Mouse (Mus musculus) olfactory bulb, adult 2 months (tissue): ENCODE measurements around the gene Ttc9b.

Source experiments
- CTCF ChIP-seq: fragments of 200-500 bp; IDR thresholded peaks from 2 replicates; pipeline ENCODE4 v1.5.1; 2012; ENCODE audit warnings: low read depth, mild to moderate bottlenecking, low read length, moderate library complexity; ENCODE audit not compliant: insufficient read depth
- POLR2A ChIP-seq: fragments of 200-500 bp; IDR thresholded peaks from 2 replicates; pipeline ENCODE4 v1.6.1; 2012; ENCODE audit warnings: mild to moderate bottlenecking, low read depth, low read length, moderate library complexity; ENCODE audit not compliant: insufficient read depth

DNA sequence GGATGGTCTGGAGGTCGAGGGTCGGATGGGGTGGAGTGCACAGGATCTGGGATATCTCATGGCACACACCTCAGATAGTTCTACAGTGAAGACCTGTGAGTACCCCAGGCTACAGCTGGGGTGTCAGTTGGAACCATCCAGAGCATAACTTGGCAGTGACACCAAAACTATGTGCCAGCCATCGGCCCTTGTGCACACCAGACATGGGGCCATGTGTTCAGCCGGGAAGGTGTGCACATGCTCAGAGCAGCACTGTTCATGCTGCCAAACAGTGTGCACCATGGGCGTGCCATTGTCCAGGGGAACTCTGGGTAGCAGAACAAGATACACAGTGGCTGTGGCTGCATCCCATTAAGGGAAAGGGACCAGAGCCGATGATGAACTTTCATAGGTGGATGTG, 19.0 kb upstream of the Ttc9b start:
- TF ChIP-seq CTCF (no peak), POLR2A (no peak)
